Mouse (Mus musculus) midbrain, embryonic 13.5 days (tissue): ENCODE measurements at regions not wholly inside any gene's neighbourhood (a gene's known extent, or its start where the extent isn't known, plus 50 kb on each side); places are given as distances from the start of the nearest gene placed in this dataset.
"Not testable (repeated sequence)": the region's sequence is repeated elsewhere in the genome, so short reads cannot be mapped to it uniquely, and the experiment has no call there.

ENCODE experiments used
- ATAC-seq: fragments of 200-750 bp; cut with Nextera tagmentation; 2 replicates; pipeline ENCODE4 v1.8.0; 2017; ENCODE audit warnings: mild to moderate bottlenecking, moderate TSS enrichment, moderate library complexity
- H3K27ac ChIP-seq: fragments of 300-500 bp; sonication (generic); 2 replicates; pipeline ENCODE4 v1.5.1; 2015; ENCODE audit warnings: inconsistent platforms, mild to moderate bottlenecking, moderate library complexity
- H3K27me3 ChIP-seq: fragments of 300-500 bp; sonication (generic); 2 replicates; pipeline ENCODE4 v1.6.1; 2015; ENCODE audit warnings: mild to moderate bottlenecking, inconsistent platforms
- H3K36me3 ChIP-seq: fragments of 300-500 bp; sonication (generic); 2 replicates; pipeline ENCODE4 v1.6.1; 2015; ENCODE audit warnings: mild to moderate bottlenecking, inconsistent platforms
- H3K4me1 ChIP-seq: fragments of 300-500 bp; sonication (generic); replicated peaks from 2 replicates; pipeline ENCODE4 v1.6.1; 2015; ENCODE audit warnings: inconsistent platforms
- H3K4me2 ChIP-seq: fragments of 300-500 bp; sonication (generic); replicated peaks from 2 replicates; pipeline ENCODE4 v1.6.1; 2015; ENCODE audit warnings: moderate library complexity, mild to moderate bottlenecking, inconsistent platforms
- H3K4me3 ChIP-seq: fragments of 300-500 bp; sonication (generic); replicated peaks from 2 replicates; pipeline ENCODE4 v1.5.1; 2015; ENCODE audit warnings: mild to moderate bottlenecking, inconsistent platforms
- H3K9ac ChIP-seq: fragments of 300-500 bp; sonication (generic); replicated peaks from 2 replicates; pipeline ENCODE4 v1.6.1; 2015; ENCODE audit warnings: mild to moderate bottlenecking, inconsistent platforms
- H3K9me3 ChIP-seq: fragments of 300-500 bp; sonication (generic); 2 replicates; pipeline ENCODE4 v1.6.1; 2016; ENCODE audit warnings: mild to moderate bottlenecking, inconsistent platforms
- WGBS: fragments of 180-500 bp; shearing (Covaris S2); methylation state at CpG from one replicate; pipeline ENCODE4 v1.1.7; 2015; 5-methylcytosine and 5-hydroxymethylcytosine counted together

- H3K27ac ChIP-seq, result no peak overlapping the region
- ATAC-seq, result no peak
- H3K4me3 ChIP-seq, result no peak overlapping the region
- no peak overlapping the region for H3K9ac ChIP-seq
- no peaks in the 10 kb centered on the region for H3K4me1 ChIP-seq
- H3K27me3 ChIP-seq, result peaks cover 18% of the 10 kb centered on the region; the same call in 1 of the 2 replicates
- H3K36me3 ChIP-seq, result no peaks in the 10 kb centered on the region
- no peak overlapping the region for H3K4me2 ChIP-seq
- no peaks in the 10 kb centered on the region for H3K9me3 ChIP-seq
- WGBS, result 57% methylated on average over 6 of the region's 6 CpGs
These were observed 162.4 kb upstream of the Pkdcc start for GRCm38 (mm10) chr17:83052613-83053140.

GRCm38 (mm10) chr17:83057832-83058231 is 157.3 kb upstream of the Pkdcc start:
- 64% methylated on average over 3 of the region's 3 CpGs for WGBS
- H3K4me2 ChIP-seq, result no peak overlapping the region
- H3K27ac ChIP-seq, result no peak overlapping the region
- H3K4me3 ChIP-seq, result no peak overlapping the region
- no peaks in the 10 kb centered on the region for H3K9me3 ChIP-seq
- H3K9ac ChIP-seq, result no peak overlapping the region
- no peaks in the 10 kb centered on the region for H3K4me1 ChIP-seq
- H3K36me3 ChIP-seq, result no peaks in the 10 kb centered on the region
- H3K27me3 ChIP-seq, result peaks cover 3% of the 10 kb centered on the region; the same call in 1 of the 2 replicates
- ATAC-seq, result no peak

- Histone ChIP-seq H3K4me2 (no peak overlapping the region), H3K4me1 (no peaks in the 10 kb centered on the region), H3K9ac (no peak overlapping the region), H3K4me3 (no peak overlapping the region), H3K27me3 (peaks cover 4% of the 10 kb centered on the region; the same call in 1 of the 2 replicates), H3K9me3 (no peaks in the 10 kb centered on the region), H3K36me3 (no peaks in the 10 kb centered on the region), H3K27ac (no peak overlapping the region)
- 72% methylated on average over 6 of the region's 6 CpGs for WGBS
- ATAC-seq, result no peak
These were observed 153.2 kb upstream of the Pkdcc start for GRCm38 (mm10) chr17:83061843-83062242.

- Histone ChIP-seq H3K4me3 (no peak overlapping the region), H3K27me3 (peaks cover 8% of the 10 kb centered on the region; the same call in 1 of the 2 replicates), H3K36me3 (no peaks in the 10 kb centered on the region), H3K4me1 (no peaks in the 10 kb centered on the region), H3K9me3 (no peaks in the 10 kb centered on the region), H3K4me2 (no peak overlapping the region), H3K9ac (no peak overlapping the region), H3K27ac (no peak overlapping the region)
- ATAC-seq, result no peak
- 31% methylated on average over 4 of the region's 4 CpGs for WGBS
These were observed 151.2 kb upstream of the Pkdcc start for GRCm38 (mm10) chr17:83063848-83064247.

- H3K4me1 ChIP-seq, H3K4me3 ChIP-seq, ATAC-seq, H3K27ac ChIP-seq, H3K36me3 ChIP-seq, H3K9ac ChIP-seq, H3K4me2 ChIP-seq, H3K9me3 ChIP-seq: not testable (repeated sequence)
- H3K27me3 ChIP-seq, result peaks cover 10% of the 10 kb centered on the region; the same call in 1 of the 2 replicates
- WGBS, result 18% methylated on average over 10 of the region's 12 CpGs
These were observed 150.7 kb upstream of the Pkdcc start for GRCm38 (mm10) chr17:83064376-83064775.

- Histone ChIP-seq H3K27me3 (peaks cover 33% of the 10 kb centered on the region; the same call in 1 of the 2 replicates), H3K9me3 (no peaks in the 10 kb centered on the region), H3K36me3 (no peaks in the 10 kb centered on the region), H3K4me3 (no peak overlapping the region), H3K27ac (no peak overlapping the region), H3K4me2 (no peak overlapping the region), H3K9ac (no peak overlapping the region), H3K4me1 (no peaks in the 10 kb centered on the region)
- 83% methylated on average over 4 of the region's 4 CpGs for WGBS
- ATAC-seq, result no peak
These were observed 145.8 kb upstream of the Pkdcc start for GRCm38 (mm10) chr17:83069246-83069645.

- H3K4me2 ChIP-seq, result no peak overlapping the region
- no peak overlapping the region for H3K9ac ChIP-seq
- 83% methylated on average over 6 of the region's 6 CpGs for WGBS
- H3K27me3 ChIP-seq, result peaks cover 30% of the 10 kb centered on the region; the same call in 1 of the 2 replicates
- H3K36me3 ChIP-seq, result no peaks in the 10 kb centered on the region
- H3K4me1 ChIP-seq, result no peaks in the 10 kb centered on the region
- no peak overlapping the region for H3K4me3 ChIP-seq
- no peak overlapping the region for H3K27ac ChIP-seq
- no peaks in the 10 kb centered on the region for H3K9me3 ChIP-seq
- ATAC-seq, result no peak
These were observed 143.3 kb upstream of the Pkdcc start for GRCm38 (mm10) chr17:83071746-83072145.

GRCm38 (mm10) chr17:83072175-83072574 is 142.9 kb upstream of the Pkdcc start:
- Histone ChIP-seq H3K36me3 (no peaks in the 10 kb centered on the region), H3K9ac (no peak overlapping the region), H3K9me3 (no peaks in the 10 kb centered on the region), H3K27ac (no peak overlapping the region), H3K4me3 (no peak overlapping the region), H3K4me1 (no peaks in the 10 kb centered on the region), H3K27me3 (peaks cover 34% of the 10 kb centered on the region; the same call in 1 of the 2 replicates), H3K4me2 (no peak overlapping the region)
- no peak for ATAC-seq
- WGBS, result 77% methylated on average over 4 of the region's 4 CpGs

- H3K4me2 ChIP-seq, result no peak overlapping the region
- peaks cover 14% of the 10 kb centered on the region for H3K4me1 ChIP-seq
- peaks cover 41% of the 10 kb centered on the region for H3K27me3 ChIP-seq
- H3K36me3 ChIP-seq, result no peaks in the 10 kb centered on the region
- 61% methylated on average over 5 of the region's 5 CpGs for WGBS
- H3K9me3 ChIP-seq, result no peaks in the 10 kb centered on the region
- no peak overlapping the region for H3K27ac ChIP-seq
- no peak for ATAC-seq
- H3K9ac ChIP-seq, result no peak overlapping the region
- no peak overlapping the region for H3K4me3 ChIP-seq
These were observed 140.2 kb upstream of the Pkdcc start for GRCm38 (mm10) chr17:83074893-83075292.

- H3K4me3 ChIP-seq, result no peak overlapping the region
- H3K27me3 ChIP-seq, result peaks cover 44% of the 10 kb centered on the region
- peaks cover 14% of the 10 kb centered on the region for H3K4me1 ChIP-seq
- 29% methylated on average over 17 of the region's 17 CpGs for WGBS
- H3K36me3 ChIP-seq, result no peaks in the 10 kb centered on the region
- H3K27ac ChIP-seq, result no peak overlapping the region
- H3K9me3 ChIP-seq, result no peaks in the 10 kb centered on the region
- H3K9ac ChIP-seq, result no peak overlapping the region
- no peak overlapping the region for H3K4me2 ChIP-seq
- peak; percentile 56; the same call in 1 of the 2 replicates for ATAC-seq
These were observed 137.1 kb upstream of the Pkdcc start for GRCm38 (mm10) chr17:83077737-83078600.

- Histone ChIP-seq H3K4me1 (peaks cover 14% of the 10 kb centered on the region), H3K9ac (no peak overlapping the region), H3K9me3 (no peaks in the 10 kb centered on the region), H3K27ac (no peak overlapping the region), H3K4me3 (no peak overlapping the region), H3K27me3 (peaks cover 37% of the 10 kb centered on the region), H3K36me3 (no peaks in the 10 kb centered on the region), H3K4me2 (no peak overlapping the region)
- peak; percentile 30; the same call in 1 of the 2 replicates for ATAC-seq
- WGBS, result 23% methylated on average over 19 of the region's 19 CpGs
These were observed 136.3 kb upstream of the Pkdcc start for GRCm38 (mm10) chr17:83078601-83079360.

- H3K27me3 ChIP-seq, result peaks cover 35% of the 10 kb centered on the region
- H3K36me3 ChIP-seq, result no peaks in the 10 kb centered on the region
- H3K4me2 ChIP-seq, result no peak overlapping the region
- WGBS, result 80% methylated on average over 7 of the region's 7 CpGs
- no peak overlapping the region for H3K4me3 ChIP-seq
- H3K9ac ChIP-seq, result no peak overlapping the region
- H3K9me3 ChIP-seq, result no peaks in the 10 kb centered on the region
- H3K27ac ChIP-seq, result no peak overlapping the region
- peaks cover 14% of the 10 kb centered on the region for H3K4me1 ChIP-seq
- ATAC-seq, result no peak
These were observed 135.8 kb upstream of the Pkdcc start for GRCm38 (mm10) chr17:83079361-83079685.
